Mouse (Mus musculus) spleen, embryonic (tissue): Measurements from ENCODE around the gene Phf12.
"Not testable (repeated sequence)": the region's sequence is repeated elsewhere in the genome, so short reads cannot be mapped to it uniquely, and the experiment has no call there.

ENCODE experiments used
- CTCF ChIA-PET: fragments of 350-600 bp; sonication (Branson Sonifier 250); formaldehyde crosslinking; loops from one replicate; lab custom pipeline; 2022; lab: Charles Lee

Gene Phf12

GRCm38 (mm10) chr11:78030600-78030999, 48.0 kb downstream of the Phf12 start:
- CTCF ChIA-PET, result no interaction called here

DNA sequence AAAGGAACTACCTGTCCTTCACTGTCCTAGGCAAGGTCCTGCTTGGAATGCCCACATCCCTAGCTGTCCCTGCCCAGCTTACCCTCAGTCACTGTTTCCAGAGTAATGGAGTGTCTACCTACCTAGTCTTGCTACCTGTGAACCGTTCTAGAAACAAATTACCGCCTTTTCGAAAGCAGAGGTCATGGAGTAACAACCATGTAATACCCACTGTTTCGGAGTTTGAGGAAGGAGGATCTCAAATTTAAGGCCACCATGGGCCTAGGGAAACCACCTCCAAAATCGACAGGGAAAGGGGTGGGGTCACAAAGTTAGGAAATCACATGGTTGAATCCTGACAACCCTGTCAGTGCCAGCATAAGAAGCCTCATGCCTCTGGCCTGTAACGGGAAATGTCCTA, 48.8 kb downstream of the Phf12 start:
- CTCF ChIA-PET, result no interaction called here

- CTCF ChIA-PET, result no interaction called here
Observed at GRCm38 (mm10) chr11:78031947-78032808, 49.6 kb downstream of the Phf12 start, which contains the start of gene Dhrs13. Dhrs13 (plus strand) TSS chr11:78032280.

- CTCF ChIA-PET, result no interaction called here
Observed at GRCm38 (mm10) chr11:78032809-78033195, 50.2 kb downstream of the Phf12 start.

- CTCF ChIA-PET, result no interaction called here
Observed at GRCm38 (mm10) chr11:78033931-78034617, 51.5 kb downstream of the Phf12 start.

DNA sequence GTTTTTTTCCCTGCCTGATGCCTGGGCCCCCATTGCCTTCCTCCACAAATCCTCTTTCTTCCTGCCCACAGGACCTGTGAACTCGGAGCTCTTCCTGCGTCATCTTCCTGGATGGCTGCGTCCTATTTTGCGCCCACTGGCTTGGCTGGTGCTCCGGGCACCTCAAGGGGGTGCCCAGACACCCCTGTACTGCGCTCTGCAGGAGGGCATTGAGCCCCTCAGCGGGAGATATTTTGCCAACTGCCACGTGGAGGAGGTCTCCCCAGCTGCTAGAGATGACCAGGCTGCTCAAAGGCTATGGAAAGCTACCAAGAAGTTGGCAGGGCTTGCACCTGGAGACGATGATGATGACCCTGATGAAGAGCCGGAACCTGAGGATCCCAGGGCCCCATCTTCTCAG, 54.2 kb downstream of the Phf12 start:
- CTCF ChIA-PET, result interaction anchor here (0.7 kb wide), 2 partner anchors 16 to 618 kb away, joined by 3 to 4 read pairs; no protein-coding TSS in a partner anchor

- CTCF ChIA-PET, result no interaction called here
Observed at GRCm38 (mm10) chr11:78037831-78038752, 55.5 kb downstream of the Phf12 start, which contains the start of gene Flot2. Flot2 (plus strand) TSS chr11:78037931.

DNA sequence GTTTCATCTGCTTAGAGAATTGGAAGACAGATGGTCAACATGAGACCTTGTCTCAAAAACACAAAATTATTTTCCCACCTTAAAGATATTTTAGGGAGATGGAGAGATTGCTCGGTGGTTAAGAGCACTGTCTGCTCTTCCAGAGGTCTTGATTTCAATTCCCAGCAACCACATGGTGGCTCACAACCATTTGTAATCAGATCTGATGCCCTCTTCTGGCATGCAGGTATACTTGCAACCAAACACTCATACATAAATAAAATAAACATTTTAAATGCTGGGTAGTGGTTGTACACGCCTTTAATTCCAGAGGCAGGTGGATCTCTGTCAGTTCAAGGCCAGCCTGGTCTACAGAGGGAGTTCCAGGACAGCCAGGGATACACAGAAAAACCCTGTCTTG, 58.3 kb downstream of the Phf12 start:
- CTCF ChIA-PET, result no interaction called here

GRCm38 (mm10) chr11:78042290-78042870, 59.8 kb downstream of the Phf12 start:
- CTCF ChIA-PET, result not testable (repeated sequence)

DNA sequence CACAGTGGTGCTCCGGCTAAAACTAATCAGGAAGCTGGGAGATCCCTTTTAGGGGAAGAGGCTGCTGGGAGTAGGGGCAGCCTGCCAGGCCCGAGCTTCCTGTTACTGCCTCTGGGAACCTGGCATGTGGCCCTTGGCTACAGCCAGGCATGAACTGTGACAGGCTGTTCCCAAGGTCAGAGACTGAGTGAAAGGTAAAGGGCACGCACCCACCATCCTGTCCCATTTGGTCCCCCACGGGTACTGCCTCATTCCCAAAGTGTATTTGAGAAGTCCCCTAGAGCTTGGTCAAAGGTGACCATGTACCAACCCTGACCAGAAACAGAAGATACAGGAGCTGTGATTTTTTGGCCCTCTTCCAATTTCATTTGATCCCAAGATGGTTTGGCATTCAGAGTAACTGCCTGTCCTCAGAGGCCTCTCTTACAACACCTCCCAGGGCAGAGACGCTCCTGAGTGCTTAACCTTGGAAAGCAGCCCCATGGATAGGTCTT, 62.3 kb downstream of the Phf12 start:
- CTCF ChIA-PET, result interaction anchor here (0.5 to 0.6 kb wide), 2 partner anchors 40 to 129 kb away, joined by 5 to 12 read pairs; no protein-coding TSS in a partner anchor

DNA sequence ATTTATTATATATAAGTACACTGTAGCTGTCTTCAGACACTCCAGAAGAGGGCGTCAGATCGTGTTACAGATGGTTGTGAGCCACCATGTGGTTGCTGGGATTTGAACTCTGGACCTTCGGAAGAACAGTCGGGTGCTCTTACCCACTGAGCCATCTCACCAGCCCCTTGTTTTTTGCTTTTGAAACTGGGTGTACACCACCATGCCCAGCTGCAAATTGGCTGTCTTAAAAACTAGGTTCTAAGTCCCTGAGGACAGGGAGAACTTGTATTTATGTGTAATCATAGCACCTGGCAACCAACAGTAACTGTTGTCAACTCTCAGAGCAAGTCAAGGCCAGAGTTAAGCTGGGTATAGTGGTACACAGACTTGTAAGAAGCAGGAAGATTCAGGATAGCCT, 66.1 kb downstream of the Phf12 start:
- CTCF ChIA-PET, result interaction anchor here (0.5 kb wide), 1 partner anchor 71 kb away, joined by 3 read pairs; no protein-coding TSS in a partner anchor

DNA sequence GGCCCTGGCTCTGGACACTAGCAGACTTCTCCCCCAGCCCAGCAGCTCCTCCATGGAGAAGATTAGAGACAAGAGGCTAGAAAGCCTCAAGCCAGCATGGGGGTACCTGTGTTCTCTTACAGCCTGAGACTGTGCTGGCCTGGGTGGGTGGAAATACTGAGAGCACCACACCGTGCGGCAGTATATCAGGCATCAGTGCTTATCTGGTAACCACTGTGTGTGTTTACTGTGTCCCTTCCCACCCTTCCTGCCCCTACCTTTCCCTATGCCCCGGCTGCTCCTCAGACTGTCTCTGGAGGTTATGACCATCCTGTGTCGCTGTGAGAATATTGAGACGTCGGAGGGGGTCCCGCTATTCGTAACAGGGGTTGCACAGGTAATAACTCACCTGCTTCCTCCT, 70.5 kb downstream of the Phf12 start:
- CTCF ChIA-PET, result no interaction called here

DNA sequence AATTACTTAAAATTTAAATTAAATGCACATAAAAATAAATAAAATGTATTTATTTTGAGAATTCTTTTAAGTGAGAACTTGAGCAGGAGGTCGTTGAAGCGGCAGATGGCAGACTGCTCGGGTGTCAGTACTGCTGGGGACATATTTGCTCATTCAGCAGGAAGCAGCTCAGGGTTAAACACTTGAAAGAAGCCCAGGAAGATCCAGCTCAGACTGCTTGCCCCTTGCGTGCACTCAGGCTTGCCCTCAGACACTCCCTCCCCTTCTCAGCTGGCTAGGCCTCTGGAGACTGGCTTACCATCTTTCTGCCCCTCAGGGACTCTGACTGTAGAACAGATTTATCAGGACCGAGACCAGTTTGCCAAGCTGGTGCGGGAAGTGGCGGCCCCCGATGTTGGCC, 74.4 kb downstream of the Phf12 start:
- CTCF ChIA-PET, result interaction anchor here (0.5 kb wide), 1 partner anchor 134 kb away, joined by 3 read pairs; no protein-coding TSS in a partner anchor

- CTCF ChIA-PET, result interaction anchor here (0.8 to 1.0 kb wide), 2 partner anchors 118 to 119 kb away, joined by 3 read pairs; no protein-coding TSS in a partner anchor
Observed at GRCm38 (mm10) chr11:78059833-78060757, 77.5 kb downstream of the Phf12 start.

DNA sequence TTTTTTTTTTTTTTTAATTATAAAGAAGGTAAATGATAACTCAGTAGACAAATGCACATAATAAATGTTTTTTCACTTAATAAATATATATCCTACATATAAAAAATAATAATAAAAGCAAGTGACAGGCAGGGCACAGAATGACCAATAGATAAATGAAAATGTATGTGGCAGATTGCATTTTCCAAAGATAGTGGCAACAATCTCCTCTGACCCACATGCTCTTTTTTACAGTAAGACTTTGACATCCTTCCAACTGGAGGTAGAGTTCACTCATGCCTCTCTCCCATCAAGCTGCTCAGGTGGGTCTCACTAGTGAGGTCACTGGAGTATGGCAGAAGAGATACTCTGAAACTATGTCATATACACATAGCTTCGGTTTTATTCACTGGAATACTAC, 80.0 kb downstream of the Phf12 start:
- CTCF ChIA-PET, result no interaction called here

DNA sequence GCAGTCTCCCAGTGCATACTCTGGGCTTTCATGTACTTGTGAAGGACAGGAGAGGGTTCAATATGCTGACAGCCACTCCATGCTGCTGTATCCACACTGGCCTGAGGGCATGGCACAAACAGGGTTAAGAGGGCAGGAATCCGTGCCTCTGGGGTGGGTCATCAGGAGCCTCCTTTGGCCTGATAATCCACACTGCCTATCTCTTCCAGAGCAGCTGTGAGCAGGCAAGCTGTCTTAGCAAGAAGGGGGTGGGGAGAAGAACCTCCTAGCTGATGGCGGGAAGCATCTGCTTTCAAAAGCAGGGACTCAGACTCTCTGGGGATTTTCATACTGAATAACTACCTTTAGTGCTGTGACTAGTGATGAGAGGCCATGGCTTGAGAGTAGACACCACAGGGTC, 83.4 kb downstream of the Phf12 start:
- CTCF ChIA-PET, result no interaction called here

- CTCF ChIA-PET, result interaction anchor here (0.7 kb wide), 1 partner anchor 216 kb away, joined by 4 read pairs; no protein-coding TSS in a partner anchor
Observed at GRCm38 (mm10) chr11:78066641-78067040, 84.1 kb downstream of the Phf12 start.

GRCm38 (mm10) chr11:78067566-78067965, 85.0 kb downstream of the Phf12 start:
- CTCF ChIA-PET, result no interaction called here

DNA sequence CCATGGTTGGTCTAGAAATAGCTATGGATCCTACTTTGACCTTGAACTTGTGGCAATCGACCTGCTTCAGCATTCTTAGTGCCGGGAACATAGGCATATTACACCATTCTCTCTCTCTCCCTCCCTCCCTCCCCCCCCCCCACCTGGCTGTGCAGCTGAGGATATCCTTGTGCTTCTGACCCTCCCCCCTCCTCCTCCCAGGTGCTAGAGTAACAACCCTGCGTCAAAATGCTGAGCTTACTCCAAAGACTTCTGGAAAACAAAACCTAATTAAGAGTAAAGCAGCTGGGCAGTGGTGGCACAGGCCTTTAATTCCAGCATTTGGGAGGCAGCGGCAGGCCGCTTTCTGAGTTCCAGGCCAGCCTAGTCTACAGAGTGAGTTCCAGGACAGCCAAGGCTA, 86.6 kb downstream of the Phf12 start:
- CTCF ChIA-PET, result no interaction called here

DNA sequence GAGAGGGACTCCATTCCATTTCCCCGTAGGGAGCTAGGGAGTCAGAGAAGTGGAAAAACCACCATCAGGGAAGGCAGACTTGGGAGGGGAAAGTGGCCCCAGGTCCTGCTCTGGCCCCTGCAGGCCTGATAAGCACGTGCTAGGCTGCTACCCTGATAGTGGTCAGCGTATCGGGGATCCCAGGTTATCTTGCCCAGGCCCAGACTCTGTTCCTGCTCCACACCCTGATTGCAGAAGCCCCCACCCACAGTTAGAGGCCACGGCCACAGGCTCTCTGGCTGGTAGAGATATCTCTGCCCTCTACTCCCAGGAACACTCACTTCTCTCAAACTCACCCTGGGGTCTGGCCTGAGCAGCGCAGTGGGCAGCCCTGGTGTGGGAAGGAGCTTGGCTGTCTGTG, 87.1 kb downstream of the Phf12 start:
- CTCF ChIA-PET, result no interaction called here
